Mouse (Mus musculus) spleen, postnatal 10 days (tissue): ENCODE results near the gene Mdm2.

ENCODE experiments used
- DNase-seq, 2 experiments: peaks; one replicate each; pipeline ENCODE4 v3.0.0; 2021 to 2022; ENCODE audit warnings: low spot score in 2 of 2

Mdm2 gene

GRCm38 (mm10) chr10:117656662-117656962 lies 53.9 kb downstream of the Mdm2 start:
- no peak for DNase-seq

GRCm38 (mm10) chr10:117655908-117656661 lies 54.5 kb downstream of the Mdm2 start:
- DNase-seq, result no peak

GRCm38 (mm10) chr10:117655460-117655859 lies 55.1 kb downstream of the Mdm2 start:
- DNase-seq, result no peak

- no peak for DNase-seq
Observed at GRCm38 (mm10) chr10:117654576-117655123, 55.9 kb downstream of the Mdm2 start.

GRCm38 (mm10) chr10:117653779-117654173 lies 56.8 kb downstream of the Mdm2 start:
- no peak for DNase-seq

GRCm38 (mm10) chr10:117652930-117653778 lies 57.4 kb downstream of the Mdm2 start:
- DNase-seq, result no peak

- DNase-seq, result no peak
Observed at GRCm38 (mm10) chr10:117652378-117652774, 58.2 kb downstream of the Mdm2 start.

- DNase-seq, result no peak
Observed at GRCm38 (mm10) chr10:117651587-117652377, 58.8 kb downstream of the Mdm2 start.

- DNase-seq, result no peak
Observed at GRCm38 (mm10) chr10:117650725-117651124, 59.8 kb downstream of the Mdm2 start.

- no peak for DNase-seq
Observed at GRCm38 (mm10) chr10:117650042-117650655, 60.4 kb downstream of the Mdm2 start.

GRCm38 (mm10) chr10:117649292-117650041 lies 61.1 kb downstream of the Mdm2 start:
- DNase-seq, result no peak

- DNase-seq, result no peak
Observed at GRCm38 (mm10) chr10:117648643-117649042, 61.9 kb downstream of the Mdm2 start.

GRCm38 (mm10) chr10:117647964-117648472 lies 62.5 kb downstream of the Mdm2 start:
- DNase-seq, result no peak

- peak in 1 of 2 experiments; percentile 44 for DNase-seq
Observed at GRCm38 (mm10) chr10:117647158-117647505, 63.4 kb downstream of the Mdm2 start.

- no peak for DNase-seq
Observed at GRCm38 (mm10) chr10:117646482-117647157, 63.9 kb downstream of the Mdm2 start.

GRCm38 (mm10) chr10:117645487-117645964 lies 65.0 kb downstream of the Mdm2 start:
- no peak for DNase-seq

GRCm38 (mm10) chr10:117644828-117645227 lies 65.7 kb downstream of the Mdm2 start:
- no peak for DNase-seq

GRCm38 (mm10) chr10:117644429-117644748 lies 66.2 kb downstream of the Mdm2 start:
- DNase-seq, result no peak

- no peak for DNase-seq
Observed at GRCm38 (mm10) chr10:117643711-117644428, 66.7 kb downstream of the Mdm2 start.
